Mouse (Mus musculus) forebrain, embryonic 13.5 days (tissue): Measurements from ENCODE around the gene Cd81. TPM values are rescaled to one million over a fixed set of nuclear protein-coding genes. Genes with fewer than 3 reads are reported as not detected.

Source experiments
- ATAC-seq: fragments of 200-750 bp; cut with Nextera tagmentation; 2 replicates; pipeline ENCODE4 v1.8.0; 2017
- H3K27ac ChIP-seq: fragments of 300-500 bp; sonication (generic); 2 replicates; pipeline ENCODE4 v1.5.1; 2015; ENCODE audit warnings: inconsistent platforms, mild to moderate bottlenecking, moderate library complexity
- H3K27me3 ChIP-seq: fragments of 300-500 bp; sonication (generic); 2 replicates; pipeline ENCODE4 v1.6.1; 2015; ENCODE audit warnings: mild to moderate bottlenecking, inconsistent platforms
- H3K36me3 ChIP-seq: fragments of 300-500 bp; sonication (generic); 2 replicates; pipeline ENCODE4 v1.6.1; 2015; ENCODE audit warnings: mild to moderate bottlenecking, inconsistent platforms; ENCODE audit not compliant: poor library complexity, severe bottlenecking
- H3K4me1 ChIP-seq: fragments of 300-500 bp; sonication (generic); 2 replicates; pipeline ENCODE4 v1.6.1; 2015; ENCODE audit warnings: inconsistent platforms
- H3K4me2 ChIP-seq: fragments of 300-500 bp; sonication (generic); 2 replicates; pipeline ENCODE4 v1.6.1; 2015; ENCODE audit warnings: inconsistent platforms, mild to moderate bottlenecking, moderate library complexity
- H3K4me3 ChIP-seq: fragments of 300-500 bp; sonication (generic); 2 replicates; pipeline ENCODE4 v1.5.1; 2015; ENCODE audit warnings: mild to moderate bottlenecking, inconsistent platforms
- H3K9ac ChIP-seq: fragments of 300-500 bp; sonication (generic); 2 replicates; pipeline ENCODE4 v1.6.1; 2015; ENCODE audit warnings: mild to moderate bottlenecking, inconsistent platforms
- H3K9me3 ChIP-seq: fragments of 300-500 bp; sonication (generic); replicated peaks from 2 replicates; pipeline ENCODE4 v1.6.1; 2016; ENCODE audit warnings: inconsistent platforms
- WGBS: fragments of 180-500 bp; shearing (Covaris S2); methylation state at CpG from one replicate; pipeline ENCODE4 v1.1.7; 2015; 5-methylcytosine and 5-hydroxymethylcytosine counted together
- polyA plus RNA-seq: library from polyadenylated mRNA; unstranded; fragments of >200 nt; fragmentation: Nextera tagmentation; extraction: Ambion mirVana; gene quantifications from 2 replicates; pipeline ENCODE4 v1.2.1, GENCODE M21; 2015

Gene Cd81
- polyA plus RNA-seq, 1 experiment from 2014 or later = 217 TPM

- no peaks in the 10 kb centered on the region for H3K36me3 ChIP-seq
- no peak overlapping the region for H3K4me2 ChIP-seq
- 88% methylated on average over 3 of the region's 3 CpGs for WGBS
- H3K4me3 ChIP-seq = no peak overlapping the region
- no peak for ATAC-seq
- H3K27me3 ChIP-seq = no peaks in the 10 kb centered on the region
- H3K9ac ChIP-seq = no peak overlapping the region
- no peak overlapping the region for H3K27ac ChIP-seq
- no peaks in the 10 kb centered on the region for H3K9me3 ChIP-seq
- H3K4me1 ChIP-seq = no peaks in the 10 kb centered on the region
Observed at GRCm38 (mm10) chr7:143025496-143025895, 27.0 kb upstream of the Cd81 start.

GRCm38 (mm10) chr7:143027196-143027595 lies 25.3 kb upstream of the Cd81 start:
- H3K27me3 ChIP-seq = no peaks in the 10 kb centered on the region

GRCm38 (mm10) chr7:143031816-143032215 lies 20.7 kb upstream of the Cd81 start:
- WGBS = 80% methylated on average over 1 of the region's 1 CpGs

More at GRCm38 (mm10) chr7:143027196-143027595, 25.3 kb upstream of the Cd81 start:
- 95% methylated on average over 4 of the region's 4 CpGs for WGBS
- Histone ChIP-seq H3K9ac (no peak overlapping the region), H3K36me3 (no peaks in the 10 kb centered on the region), H3K27ac (no peak overlapping the region), H3K4me2 (no peak overlapping the region), H3K4me3 (no peak overlapping the region), H3K4me1 (no peaks in the 10 kb centered on the region), H3K9me3 (no peaks in the 10 kb centered on the region)
- no peak for ATAC-seq

GRCm38 (mm10) chr7:143033581-143033980 lies 19.0 kb upstream of the Cd81 start:
- H3K4me3 ChIP-seq = no peak overlapping the region
- no peaks in the 10 kb centered on the region for H3K27me3 ChIP-seq
- no peaks in the 10 kb centered on the region for H3K9me3 ChIP-seq
- no peaks in the 10 kb centered on the region for H3K4me1 ChIP-seq
- 88% methylated on average over 4 of the region's 4 CpGs for WGBS
- H3K36me3 ChIP-seq = 0 out of 2 replicates have a peak, but pooled peaks cover 9% of the 10 kb centered on the region
- H3K4me2 ChIP-seq = no peak overlapping the region
- H3K9ac ChIP-seq = no peak overlapping the region
- ATAC-seq = no peak
- no peak overlapping the region for H3K27ac ChIP-seq

More at GRCm38 (mm10) chr7:143031816-143032215, 20.7 kb upstream of the Cd81 start:
- Histone ChIP-seq H3K9me3 (no peaks in the 10 kb centered on the region), H3K4me2 (no peak overlapping the region), H3K4me1 (no peaks in the 10 kb centered on the region), H3K27ac (no peak overlapping the region), H3K9ac (no peak overlapping the region), H3K36me3 (0 out of 2 replicates have a peak, but pooled peaks cover 7% of the 10 kb centered on the region), H3K4me3 (no peak overlapping the region), H3K27me3 (no peaks in the 10 kb centered on the region)
- no peak for ATAC-seq

- ATAC-seq = no peak
- Histone ChIP-seq H3K9ac (no peak overlapping the region), H3K4me2 (no peak overlapping the region), H3K27me3 (no peaks in the 10 kb centered on the region), H3K4me3 (no peak overlapping the region), H3K9me3 (no peaks in the 10 kb centered on the region), H3K27ac (no peak overlapping the region), H3K36me3 (0 out of 2 replicates have a peak, but pooled peaks cover 9% of the 10 kb centered on the region), H3K4me1 (no peaks in the 10 kb centered on the region)
- 94% methylated on average over 2 of the region's 2 CpGs for WGBS
Observed at GRCm38 (mm10) chr7:143034112-143034511, 18.4 kb upstream of the Cd81 start.

- no peak overlapping the region for H3K9ac ChIP-seq
- H3K27me3 ChIP-seq = no peaks in the 10 kb centered on the region
- 0 out of 2 replicates have a peak, but pooled peaks cover 9% of the 10 kb centered on the region for H3K36me3 ChIP-seq
- no peak for ATAC-seq
- H3K4me2 ChIP-seq = no peak overlapping the region
- WGBS = 91% methylated on average over 8 of the region's 8 CpGs
- H3K4me1 ChIP-seq = no peaks in the 10 kb centered on the region
- no peaks in the 10 kb centered on the region for H3K9me3 ChIP-seq
- H3K27ac ChIP-seq = no peak overlapping the region
- H3K4me3 ChIP-seq = no peak overlapping the region
Observed at GRCm38 (mm10) chr7:143034519-143035450, 17.8 kb upstream of the Cd81 start.

GRCm38 (mm10) chr7:143036787-143037186 lies 15.8 kb upstream of the Cd81 start:
- no peak overlapping the region for H3K4me2 ChIP-seq
- no peaks in the 10 kb centered on the region for H3K4me1 ChIP-seq
- H3K9ac ChIP-seq = no peak overlapping the region
- 0 out of 2 replicates have a peak, but pooled peaks cover 9% of the 10 kb centered on the region for H3K36me3 ChIP-seq
- H3K27ac ChIP-seq = no peak overlapping the region
- H3K9me3 ChIP-seq = no peaks in the 10 kb centered on the region
- 81% methylated on average over 3 of the region's 3 CpGs for WGBS
- H3K27me3 ChIP-seq = no peaks in the 10 kb centered on the region
- ATAC-seq = no peak
- no peak overlapping the region for H3K4me3 ChIP-seq

- ATAC-seq = no peak
- Histone ChIP-seq H3K4me1 (no peaks in the 10 kb centered on the region), H3K36me3 (0 out of 2 replicates have a peak, but pooled peaks cover 9% of the 10 kb centered on the region), H3K27me3 (no peaks in the 10 kb centered on the region), H3K9ac (no peak overlapping the region), H3K4me3 (no peak overlapping the region), H3K27ac (no peak overlapping the region), H3K9me3 (no peaks in the 10 kb centered on the region), H3K4me2 (no peak overlapping the region)
- 97% methylated on average over 4 of the region's 4 CpGs for WGBS
Observed at GRCm38 (mm10) chr7:143037306-143037705, 15.2 kb upstream of the Cd81 start.

- Histone ChIP-seq H3K4me3 (no peak overlapping the region), H3K9ac (no peak overlapping the region), H3K9me3 (no peaks in the 10 kb centered on the region), H3K4me1 (no peaks in the 10 kb centered on the region), H3K27ac (no peak overlapping the region), H3K27me3 (no peaks in the 10 kb centered on the region), H3K4me2 (no peak overlapping the region), H3K36me3 (peaks cover 9% of the 10 kb centered on the region; the same call in 1 of the 2 replicates)
- 93% methylated on average over 3 of the region's 3 CpGs for WGBS
- ATAC-seq = no peak
Observed at GRCm38 (mm10) chr7:143038174-143038931, 14.2 kb upstream of the Cd81 start.

- ATAC-seq = no peak
- H3K4me1 ChIP-seq = no peaks in the 10 kb centered on the region
- H3K4me3 ChIP-seq = no peak overlapping the region
- no peak overlapping the region for H3K9ac ChIP-seq
- WGBS = 92% methylated on average over 3 of the region's 3 CpGs
- H3K27me3 ChIP-seq = no peaks in the 10 kb centered on the region
- H3K4me2 ChIP-seq = no peak overlapping the region
- no peak overlapping the region for H3K27ac ChIP-seq
- H3K36me3 ChIP-seq = peaks cover 4% of the 10 kb centered on the region; the same call in 1 of the 2 replicates
- 0 out of 2 replicates have a peak, but pooled peaks cover 4% of the 10 kb centered on the region for H3K9me3 ChIP-seq
Observed at GRCm38 (mm10) chr7:143040561-143040960, 12.0 kb upstream of the Cd81 start.

GRCm38 (mm10) chr7:143041138-143041822 lies 11.3 kb upstream of the Cd81 start:
- no peak overlapping the region for H3K27ac ChIP-seq
- no peak overlapping the region for H3K4me3 ChIP-seq
- 0 out of 2 replicates have a peak, but pooled peaks cover 4% of the 10 kb centered on the region for H3K9me3 ChIP-seq
- H3K27me3 ChIP-seq = no peaks in the 10 kb centered on the region
- no peaks in the 10 kb centered on the region for H3K4me1 ChIP-seq
- WGBS = 85% methylated on average over 3 of the region's 3 CpGs
- peaks cover 4% of the 10 kb centered on the region; the same call in 1 of the 2 replicates for H3K36me3 ChIP-seq
- H3K4me2 ChIP-seq = no peak overlapping the region
- no peak for ATAC-seq
- H3K9ac ChIP-seq = no peak overlapping the region
